Mouse (Mus musculus): Measurements from ENCODE around the gene Tspan17. TPM values are rescaled to one million over a fixed set of nuclear protein-coding genes. Genes with fewer than 3 reads are reported as not detected.
"Not testable (repeated sequence)": the region's sequence is repeated elsewhere in the genome, so short reads cannot be mapped to it uniquely, and the experiment has no call there.

Tspan17 gene
- total RNA-seq, 2 experiments from 2014 or later: 23.0 to 26.8 TPM

GRCm38 (mm10) chr13:54760906-54761305 is 28.3 kb upstream of the Tspan17 start:
- DNase-seq: no peak

DNA sequence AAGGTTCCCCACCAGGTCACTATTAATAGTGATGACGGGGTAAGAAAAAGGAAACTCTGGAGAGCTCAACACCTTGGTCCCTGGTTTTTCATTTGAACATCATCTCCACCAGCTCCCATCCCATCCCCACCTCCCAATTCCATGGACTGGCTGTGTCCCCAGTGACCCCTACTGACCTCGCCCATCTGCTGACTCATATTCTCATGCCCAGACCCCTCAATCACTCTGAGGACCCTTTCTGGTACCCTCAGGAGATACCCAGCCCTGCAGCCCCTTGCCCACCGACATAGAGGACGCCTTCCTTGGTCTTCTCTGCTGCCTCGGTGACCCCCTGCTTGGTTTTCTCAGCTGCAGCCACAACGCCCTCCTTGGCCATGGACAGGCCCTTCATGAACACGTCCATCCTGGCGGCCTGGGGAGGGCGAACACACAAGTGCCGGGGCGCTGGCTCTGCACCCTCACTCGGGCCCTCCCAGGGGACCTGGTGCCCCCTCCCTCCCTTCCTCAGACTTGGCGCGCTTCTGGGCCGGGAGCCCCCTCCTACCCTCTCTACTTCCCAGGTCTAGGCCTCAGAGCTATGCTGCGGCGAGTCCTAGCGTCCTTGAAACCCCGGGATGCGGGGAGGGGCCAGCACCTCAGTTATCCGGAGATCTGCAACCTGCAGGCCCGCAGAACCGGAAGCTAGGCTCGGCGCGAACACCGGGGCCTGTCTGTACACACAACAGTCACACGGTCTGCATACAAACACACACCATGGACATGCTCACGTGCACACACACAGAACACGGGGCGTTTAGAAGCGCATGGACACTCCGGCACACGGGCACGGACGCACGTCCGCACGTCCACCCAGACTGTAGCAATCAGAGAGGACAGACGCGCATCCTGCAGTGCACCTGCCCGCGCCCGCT is 23.6 kb upstream of the Tspan17 start:
- no peak for DNase-seq

DNA sequence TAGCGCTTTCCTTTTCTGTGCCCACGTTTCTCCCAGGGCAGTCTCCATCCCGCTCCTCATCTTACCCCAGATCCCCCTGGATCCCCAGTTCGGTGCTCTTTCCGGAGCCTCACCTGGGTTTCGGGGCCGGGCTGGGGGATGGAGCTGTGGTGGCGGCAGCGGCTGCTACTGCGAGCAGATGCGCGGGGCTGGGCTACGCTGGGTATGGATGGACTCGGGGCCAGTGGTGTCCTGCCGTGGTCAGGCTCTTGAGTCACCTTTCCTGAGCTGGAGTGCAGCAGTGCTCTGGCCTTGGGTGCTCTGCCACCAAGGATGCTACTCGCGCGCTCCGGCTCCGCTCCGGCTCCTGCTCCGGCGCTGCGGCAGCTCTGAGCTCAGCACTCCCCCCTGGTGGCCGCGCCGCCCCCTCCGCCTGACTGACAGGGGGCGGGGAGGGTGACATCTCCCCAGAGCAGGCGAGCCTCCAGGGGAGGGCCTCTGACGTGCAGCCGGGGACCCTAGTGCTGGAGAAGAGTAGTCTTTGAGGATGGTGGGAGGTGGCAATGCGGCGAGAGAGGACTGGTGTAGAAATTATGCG is 22.9 kb upstream of the Tspan17 start, which contains the start of gene Sncb:
Sncb (minus strand) TSS at position 404 of the 577 bp plus-strand sequence.
- peak; percentile 72 for DNase-seq

DNA sequence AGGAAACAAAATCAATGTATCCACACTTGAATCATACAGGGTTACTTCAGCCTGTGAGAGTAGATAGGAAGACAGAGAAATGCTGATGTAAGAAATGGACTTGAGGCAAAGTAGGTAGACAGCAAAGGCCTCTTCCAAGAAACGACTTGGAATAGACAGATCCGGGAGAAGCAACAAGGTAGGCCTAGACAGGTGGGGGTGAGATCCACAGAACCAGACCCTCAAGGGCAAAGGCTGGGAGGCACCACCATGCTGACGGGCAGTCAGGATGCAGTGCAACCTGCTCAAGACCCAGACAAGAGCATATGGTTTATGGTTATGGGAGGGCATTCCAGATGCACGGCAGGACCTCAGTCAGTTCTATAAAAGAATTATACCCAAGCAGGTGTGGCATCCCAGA is 22.2 kb upstream of the Tspan17 start:
- DNase-seq: no peak

DNA sequence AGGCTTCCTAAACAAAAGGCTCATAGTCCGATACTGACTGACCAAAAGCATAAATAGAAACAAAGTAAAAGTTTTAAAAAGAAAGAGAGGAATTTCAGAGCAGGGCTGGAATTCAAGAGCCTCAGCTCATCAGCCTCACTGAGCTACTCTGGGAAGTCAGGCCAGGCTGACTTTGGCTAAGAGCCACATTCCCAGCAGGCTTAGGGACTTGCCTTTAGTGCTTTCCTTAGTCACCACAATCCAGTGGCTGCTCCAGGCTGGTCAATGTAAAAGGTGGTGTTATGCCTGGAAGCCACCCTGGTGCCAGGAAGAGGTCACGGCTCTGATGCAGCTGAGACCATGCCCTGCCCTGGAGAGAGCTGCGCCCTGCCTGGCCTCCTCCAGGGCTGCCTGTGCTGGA is 8.6 kb upstream of the Tspan17 start:
- DNase-seq: peak; percentile 53

DNA sequence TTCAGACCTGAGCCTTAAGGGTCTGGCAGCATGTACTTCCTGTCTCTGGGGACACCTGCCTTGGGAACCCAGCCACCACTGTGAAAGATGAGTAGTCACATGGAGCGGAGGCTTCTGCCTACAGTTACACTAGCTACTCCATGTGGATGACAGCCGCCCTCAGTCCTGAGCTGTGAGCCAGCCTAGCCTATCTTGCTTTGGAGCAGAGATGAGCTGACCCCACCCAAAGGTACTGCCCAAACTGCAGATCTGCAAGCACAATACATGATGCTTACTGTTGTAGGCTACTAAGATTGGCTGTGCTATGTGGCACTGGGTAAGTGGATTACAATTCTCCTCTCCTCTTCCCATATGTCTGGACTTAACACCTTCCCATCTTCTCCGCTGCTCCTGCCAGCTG is 8.1 kb upstream of the Tspan17 start:
- DNase-seq: no peak

DNA sequence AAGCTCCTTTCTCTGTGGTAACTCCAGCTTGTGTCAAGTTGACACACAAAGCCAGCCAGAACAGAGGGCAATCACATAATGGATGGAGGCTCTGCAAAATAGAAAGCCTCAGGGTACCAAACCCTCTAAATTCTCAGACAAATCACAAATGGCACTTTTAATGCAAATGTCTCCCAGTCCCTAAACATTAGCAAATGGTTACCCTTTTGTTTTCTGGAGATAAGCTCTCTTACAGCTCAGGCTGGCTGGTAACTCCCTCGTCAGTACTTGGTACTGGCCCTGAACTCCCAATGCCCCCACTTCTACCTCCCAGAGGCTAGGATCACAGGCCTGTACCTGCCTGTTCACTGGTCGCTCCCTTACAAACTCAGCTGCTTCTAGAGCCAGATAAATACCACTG is 5.9 kb upstream of the Tspan17 start:
- no peak for DNase-seq

DNA sequence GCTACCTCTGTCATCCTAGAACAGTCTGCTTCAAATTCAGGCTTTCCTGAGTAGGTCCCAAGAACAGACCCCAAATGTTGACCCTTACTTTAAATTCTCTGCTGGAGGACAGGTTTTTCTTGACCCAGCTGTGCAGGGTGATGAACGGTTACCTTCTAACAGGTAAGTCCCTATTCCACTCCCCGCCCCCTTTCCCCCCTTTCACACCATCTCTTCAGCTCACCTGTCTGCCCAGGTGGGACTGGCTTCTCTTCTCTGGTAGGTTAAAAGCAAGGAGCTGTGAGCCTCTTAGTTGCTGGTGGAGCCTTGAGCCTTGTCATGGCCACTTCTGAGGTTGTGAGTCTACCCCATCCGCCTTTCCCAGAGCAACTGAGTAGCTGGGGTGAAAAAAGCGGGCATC is 5.5 kb upstream of the Tspan17 start, which contains the start of gene Eif4e1b:
Eif4e1b (plus strand) TSS at position 301 of the 400 bp plus-strand sequence.
- DNase-seq: no peak

- not testable (repeated sequence) for DNase-seq
These were observed 1.6 kb upstream of the Tspan17 start for GRCm38 (mm10) chr13:54787591-54787990.

DNA sequence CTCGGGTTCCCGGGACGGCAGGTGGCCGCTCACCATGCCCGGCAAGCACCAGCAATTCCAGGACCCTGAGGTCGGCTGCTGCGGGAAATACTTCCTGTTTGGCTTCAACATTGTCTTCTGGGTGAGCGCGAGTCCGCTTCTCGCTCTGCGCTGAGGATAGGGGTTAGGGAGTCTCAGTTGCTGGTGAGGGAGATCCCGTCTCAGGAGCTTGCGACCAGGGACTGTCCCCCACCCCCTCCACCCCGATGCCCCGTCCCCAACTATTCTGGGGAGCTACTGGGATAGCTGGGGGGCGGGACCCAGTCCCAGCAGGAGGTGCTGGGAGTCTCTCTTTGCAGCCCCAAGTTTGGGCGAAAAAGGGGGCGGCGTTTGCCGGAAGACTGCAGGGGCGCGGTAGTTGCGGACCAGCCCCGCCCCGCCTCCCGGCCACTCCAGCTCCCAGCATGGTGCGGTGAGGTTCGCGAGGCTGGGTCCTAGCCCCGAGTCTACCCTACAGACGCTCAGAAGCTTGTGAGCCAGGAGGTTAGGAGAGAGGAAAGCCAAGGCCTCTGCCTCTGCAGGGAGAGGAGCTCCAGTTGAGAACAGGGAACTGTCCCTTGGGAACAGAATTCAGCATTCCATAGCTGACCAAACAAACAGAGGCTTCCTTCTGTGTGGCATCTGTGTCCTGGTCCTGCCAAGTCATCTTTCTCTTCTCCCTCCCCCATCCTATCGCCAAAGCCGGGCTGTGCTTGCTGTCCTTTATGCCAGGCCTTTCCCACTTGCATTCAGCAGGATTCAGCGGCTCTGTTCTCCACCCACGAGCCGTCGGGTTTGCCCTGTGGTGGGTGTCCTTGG is 602 bp downstream of the Tspan17 start:
- peak; percentile 56 for DNase-seq

- peak; percentile 42 for DNase-seq
These were observed 3.4 kb downstream of the Tspan17 start for GRCm38 (mm10) chr13:54792259-54793230.

DNA sequence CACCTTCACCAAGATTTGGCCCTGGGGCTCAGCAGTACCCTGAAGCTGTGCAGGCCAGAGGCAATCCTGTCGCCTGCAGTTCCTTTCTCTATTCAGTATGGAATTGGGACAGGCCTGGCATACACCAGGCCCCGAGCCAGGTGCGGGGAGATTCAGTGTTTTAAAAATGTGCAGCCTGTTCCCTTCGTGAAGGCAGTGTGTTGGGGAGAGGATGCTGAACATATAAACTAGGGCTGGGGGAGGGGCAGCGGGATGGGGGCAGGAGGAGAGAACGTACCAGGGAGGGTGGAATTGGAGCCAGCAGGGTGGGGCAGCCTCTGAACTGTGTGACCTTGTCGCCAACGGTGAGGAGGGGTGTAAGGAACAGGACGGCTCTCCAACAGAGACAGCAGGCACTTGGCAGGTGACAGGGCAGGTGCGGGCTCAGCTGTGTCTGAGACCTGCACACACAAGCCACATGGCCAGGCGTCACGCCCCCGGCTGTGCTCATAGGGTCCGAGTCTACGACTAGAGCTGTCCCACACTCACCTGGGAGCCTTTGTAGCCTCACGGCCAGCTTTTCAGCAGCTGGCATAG is 4.9 kb downstream of the Tspan17 start:
- no peak for DNase-seq

DNA sequence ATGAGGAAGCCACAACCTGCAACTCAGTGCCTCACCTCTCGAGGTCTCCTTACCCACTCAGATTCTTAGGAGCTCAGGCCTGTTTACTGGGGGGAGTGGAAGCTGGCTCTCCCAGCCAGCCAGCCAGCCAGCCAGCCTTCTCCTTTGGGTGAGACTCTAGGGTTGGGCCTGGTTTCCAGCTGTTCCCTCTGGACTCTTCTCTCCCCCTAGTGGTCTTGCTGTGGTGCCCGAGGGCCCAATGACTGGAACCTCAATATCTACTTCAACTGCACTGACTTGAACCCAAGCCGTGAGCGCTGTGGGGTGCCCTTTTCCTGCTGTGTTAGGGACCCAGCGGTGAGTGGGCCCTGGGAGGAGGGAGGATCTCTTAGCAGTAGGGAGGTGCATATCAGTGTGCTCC is 5.7 kb downstream of the Tspan17 start:
- no peak for DNase-seq

- DNase-seq: no peak
These were observed 8.2 kb downstream of the Tspan17 start for GRCm38 (mm10) chr13:54797356-54797755.

DNA sequence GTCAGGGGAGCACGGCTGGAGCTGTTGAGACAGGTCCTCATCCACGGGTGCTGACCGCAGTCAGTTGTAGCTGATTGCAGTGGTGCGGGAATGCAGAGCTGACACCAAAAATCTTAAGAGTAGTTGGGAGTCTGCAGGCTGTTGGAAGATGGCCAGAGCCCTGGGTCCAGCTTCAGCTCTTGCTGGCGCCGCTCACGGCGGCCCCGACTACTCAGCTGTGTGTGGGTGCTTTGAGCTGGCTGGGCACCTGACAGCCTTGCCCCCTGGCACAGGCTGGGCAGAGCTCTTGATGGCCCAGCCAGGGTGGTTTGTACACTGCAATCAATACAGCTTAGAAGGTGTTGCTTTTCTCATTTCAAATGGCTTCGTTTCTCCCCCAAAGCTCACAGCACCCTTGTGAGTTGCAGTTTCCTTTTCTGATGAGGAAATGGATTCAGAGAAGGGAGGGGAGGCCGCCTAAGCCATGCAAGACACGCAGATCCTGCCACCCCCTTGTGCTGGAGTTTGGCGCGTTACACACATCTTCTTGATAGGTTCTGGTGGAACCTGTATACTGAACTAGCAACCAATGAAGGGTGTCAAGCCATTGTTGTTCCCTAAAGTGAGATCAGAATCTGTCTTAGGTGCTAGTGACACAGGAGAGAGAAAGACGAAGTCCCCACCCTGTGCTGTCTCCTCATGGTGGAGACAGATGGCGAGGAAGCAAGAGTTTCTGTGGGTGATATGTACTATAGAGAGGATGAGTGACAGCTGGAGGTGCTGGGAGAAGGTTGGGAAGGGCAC is 8.9 kb downstream of the Tspan17 start:
- DNase-seq: no peak

DNA sequence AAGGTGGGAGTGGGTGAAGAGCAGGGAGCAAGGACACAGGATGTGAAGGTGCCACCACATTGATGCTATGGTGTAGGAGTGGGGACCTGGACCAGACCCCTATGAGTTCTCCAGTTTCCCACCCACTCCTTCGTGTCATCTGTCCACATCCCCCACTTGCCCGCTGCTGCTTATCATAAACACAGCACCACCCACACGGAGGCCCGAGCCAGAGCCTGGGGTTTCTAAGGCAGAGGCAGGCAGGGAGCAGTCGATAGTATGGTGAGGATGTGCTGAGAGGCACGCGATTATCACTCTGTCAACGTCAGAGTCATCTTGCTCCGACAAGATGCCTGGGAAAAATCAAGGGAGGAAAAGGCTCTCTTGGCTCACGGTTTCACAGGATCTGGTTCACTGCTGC is 9.6 kb downstream of the Tspan17 start:
- no peak for DNase-seq

DNA sequence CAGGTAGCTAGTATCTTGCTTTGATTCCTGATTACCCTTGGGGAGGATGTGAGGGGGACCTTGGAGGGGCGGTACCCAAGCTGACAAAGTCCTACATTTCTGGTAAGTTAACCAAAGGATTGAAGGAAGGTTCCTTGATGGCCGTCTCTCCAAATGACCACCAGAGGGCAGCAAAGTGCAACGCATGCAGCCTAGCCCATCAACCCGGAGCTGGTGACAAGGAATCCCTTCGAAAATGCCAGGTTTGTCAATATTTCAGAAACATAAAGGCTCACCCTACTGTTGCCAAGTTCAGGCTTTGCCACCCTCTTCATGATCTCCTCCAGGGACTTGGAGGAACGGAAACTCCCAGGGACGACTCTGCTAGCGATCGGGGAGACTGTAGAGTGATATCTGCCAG is 10.5 kb downstream of the Tspan17 start:
- peak; percentile 72 for DNase-seq

GRCm38 (mm10) chr13:54800206-54800605 is 11.0 kb downstream of the Tspan17 start:
- no peak for DNase-seq

DNA sequence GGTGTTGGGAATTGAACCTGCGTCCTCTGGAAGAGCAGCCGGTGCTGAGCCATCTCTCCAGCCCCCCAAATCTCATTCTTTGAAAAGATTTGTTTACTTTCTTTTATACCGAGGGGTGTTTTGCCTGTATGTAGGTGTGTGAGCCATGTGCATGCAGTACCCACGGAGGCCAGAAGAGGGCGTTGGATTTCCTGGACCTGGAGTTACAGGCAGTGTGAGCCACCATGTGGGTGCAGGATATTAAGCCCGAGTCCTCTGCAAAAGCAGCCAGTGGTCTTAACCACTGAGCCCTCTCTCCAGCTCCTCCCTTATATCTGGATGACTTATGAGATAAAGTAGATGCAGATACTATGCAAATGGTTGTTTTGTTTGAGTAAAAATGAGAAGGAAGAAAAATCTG is 13.8 kb downstream of the Tspan17 start:
- no peak for DNase-seq

DNA sequence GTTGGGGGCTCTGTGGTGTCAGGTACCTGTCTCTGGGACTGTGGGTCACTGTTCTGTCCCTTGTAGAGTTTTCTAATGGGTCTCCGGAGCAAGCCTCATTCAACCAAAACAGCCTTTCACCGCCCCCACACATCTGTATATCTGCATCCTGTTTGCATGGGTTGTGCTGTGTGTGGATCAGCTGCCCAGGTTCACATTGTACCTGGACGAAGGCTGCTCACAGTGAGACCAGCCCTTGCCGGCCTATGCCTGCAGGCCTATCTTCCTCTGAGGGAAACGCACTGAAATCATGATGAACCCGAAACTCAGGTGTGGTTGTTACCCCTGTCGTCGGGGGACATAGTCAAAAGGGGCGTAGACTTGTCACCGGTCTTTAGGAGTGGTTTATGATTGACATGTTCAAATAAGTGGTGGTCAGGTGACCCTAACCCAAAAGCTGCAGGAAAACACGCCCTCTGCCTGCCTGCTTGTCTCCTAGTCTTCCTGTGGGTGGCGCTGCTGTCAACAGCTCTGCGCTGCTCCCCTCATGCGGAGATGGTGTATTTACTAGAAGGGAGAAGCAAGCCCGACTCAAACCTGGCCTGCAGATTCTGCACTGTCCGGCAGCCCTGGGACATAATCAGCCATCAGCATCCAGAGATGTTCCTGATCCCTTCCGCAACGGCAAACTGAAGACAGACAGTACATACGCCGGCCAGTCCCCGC is 16.1 kb downstream of the Tspan17 start:
- DNase-seq: no peak
